Mouse (Mus musculus): ENCODE data around the gene Tas2r126.

DNA sequence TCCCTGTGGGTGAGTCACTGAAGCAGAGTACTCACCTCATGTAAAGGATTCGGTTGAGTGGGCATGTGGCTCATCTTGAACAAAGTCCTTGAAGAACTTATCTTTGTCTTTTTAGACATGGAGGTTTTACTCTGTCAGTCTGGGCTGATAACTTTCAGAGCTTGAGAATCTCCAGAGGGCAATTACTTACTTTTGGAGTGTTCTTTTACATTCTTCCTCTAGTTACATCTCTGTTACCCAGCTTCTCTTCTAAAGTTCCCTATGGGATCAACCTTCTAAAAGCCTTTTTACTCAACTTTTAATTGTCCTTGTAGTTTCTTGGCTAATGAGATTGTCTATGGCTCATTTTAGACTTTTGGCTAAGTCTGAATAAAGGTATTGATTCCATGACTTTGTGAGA lies 30.8 kb downstream of the Tas2r126 start, which contains the start of gene Olfr458:
- TF ChIP-seq CTCF (IDR thresholded peaks at IDR 0.05; ENCODE audit: low read depth) (no peak), EP300 (IDR thresholded peaks at IDR 0.05; ENCODE audit: low read depth) (no peak)

All from heart, postnatal 0 days (tissue).